Mouse (Mus musculus) embryonic facial prominence, embryonic 15.5 days (tissue): ENCODE data around the gene Crim1. TPM values are rescaled to one million over a fixed set of nuclear protein-coding genes. Genes with fewer than 3 reads are reported as not detected.

Source experiments
- ATAC-seq: fragments of 200-750 bp; cut with Nextera tagmentation; 2 replicates; pipeline ENCODE4 v1.8.0; 2017; ENCODE audit warnings: low read depth, moderate TSS enrichment; ENCODE audit not compliant: insufficient number of reproducible peaks, low FRiP score, low TSS enrichment
- H3K27ac ChIP-seq: fragments of 300-500 bp; sonication (generic); replicated peaks from 2 replicates; pipeline ENCODE4 v1.5.1; 2015; ENCODE audit warnings: mild to moderate bottlenecking, inconsistent platforms
- H3K27me3 ChIP-seq: fragments of 300-500 bp; sonication (generic); 2 replicates; pipeline ENCODE4 v1.6.1; 2015; ENCODE audit warnings: inconsistent platforms
- H3K36me3 ChIP-seq: fragments of 300-500 bp; sonication (generic); 2 replicates; pipeline ENCODE4 v1.6.1; 2015; ENCODE audit warnings: mild to moderate bottlenecking, inconsistent platforms
- H3K4me1 ChIP-seq: fragments of 300-500 bp; sonication (generic); 2 replicates; pipeline ENCODE4 v1.6.1; 2015; ENCODE audit warnings: inconsistent platforms
- H3K4me2 ChIP-seq: fragments of 300-500 bp; sonication (generic); replicated peaks from 2 replicates; pipeline ENCODE4 v1.6.1; 2015; ENCODE audit warnings: mild to moderate bottlenecking, inconsistent platforms
- H3K4me3 ChIP-seq: fragments of 300-500 bp; sonication (generic); replicated peaks from 2 replicates; pipeline ENCODE4 v1.5.1; 2015; ENCODE audit warnings: mild to moderate bottlenecking, inconsistent platforms
- H3K9ac ChIP-seq: fragments of 300-500 bp; sonication (generic); 2 replicates; pipeline ENCODE4 v1.6.1; 2015; ENCODE audit warnings: inconsistent platforms
- H3K9me3 ChIP-seq: fragments of 300-500 bp; sonication (generic); replicated peaks from 2 replicates; pipeline ENCODE4 v1.6.1; 2016; ENCODE audit warnings: inconsistent platforms
- WGBS: fragments of 180-500 bp; shearing (Covaris S2); methylation state at CpG from one replicate; pipeline ENCODE4 v1.1.7; 2015; 5-methylcytosine and 5-hydroxymethylcytosine counted together
- polyA plus RNA-seq: library from polyadenylated mRNA; unstranded; fragments of >200 nt; fragmentation: Nextera tagmentation; extraction: Ambion mirVana; gene quantifications from 2 replicates; pipeline ENCODE4 v1.2.1, GENCODE M21; 2015

The Crim1 gene
- polyA plus RNA-seq, 1 experiment from 2014 or later, result 7.2 TPM

- Histone ChIP-seq H3K4me1 (peaks cover 4% of the 10 kb centered on the region; the same call in 1 of the 2 replicates), H3K9ac (no peak overlapping the region), H3K9me3 (no peaks in the 10 kb centered on the region), H3K27me3 (no peaks in the 10 kb centered on the region), H3K36me3 (no peaks in the 10 kb centered on the region), H3K27ac (no peak overlapping the region), H3K4me3 (no peak overlapping the region), H3K4me2 (no peak overlapping the region)
- 83% methylated on average over 6 of the region's 6 CpGs for WGBS
- no peak for ATAC-seq
These were observed 33.8 kb downstream of the Crim1 start for GRCm38 (mm10) chr17:78233873-78234272.

DNA sequence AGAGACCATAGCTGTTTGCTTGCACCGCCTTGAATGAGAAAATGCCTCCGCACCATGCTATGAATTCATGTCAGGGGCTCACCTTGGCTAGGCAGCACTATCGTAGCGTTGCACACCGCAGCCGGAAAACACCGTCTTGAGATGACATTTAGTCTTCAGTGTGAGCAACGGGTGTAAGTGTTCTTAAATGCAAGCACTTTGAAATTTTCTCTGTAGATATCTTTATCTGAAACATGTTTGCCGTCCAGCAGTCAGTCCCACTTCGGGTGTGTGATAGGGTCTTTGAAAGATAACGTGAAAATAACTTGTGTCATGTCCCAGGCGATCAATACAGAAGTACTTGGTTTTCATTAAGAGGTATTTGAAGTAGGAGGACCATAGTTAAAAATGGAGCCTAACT, 36.1 kb downstream of the Crim1 start:
- Histone ChIP-seq H3K4me3 (no peak overlapping the region), H3K27ac (no peak overlapping the region), H3K27me3 (no peaks in the 10 kb centered on the region), H3K4me1 (peaks cover 4% of the 10 kb centered on the region; the same call in 1 of the 2 replicates), H3K4me2 (no peak overlapping the region), H3K36me3 (no peaks in the 10 kb centered on the region), H3K9me3 (no peaks in the 10 kb centered on the region), H3K9ac (no peak overlapping the region)
- 91% methylated on average over 12 of the region's 12 CpGs for WGBS
- ATAC-seq, result no peak

GRCm38 (mm10) chr17:78237954-78238353, 37.9 kb downstream of the Crim1 start:
- no peak overlapping the region for H3K4me2 ChIP-seq
- no peak overlapping the region for H3K27ac ChIP-seq
- ATAC-seq, result no peak

DNA sequence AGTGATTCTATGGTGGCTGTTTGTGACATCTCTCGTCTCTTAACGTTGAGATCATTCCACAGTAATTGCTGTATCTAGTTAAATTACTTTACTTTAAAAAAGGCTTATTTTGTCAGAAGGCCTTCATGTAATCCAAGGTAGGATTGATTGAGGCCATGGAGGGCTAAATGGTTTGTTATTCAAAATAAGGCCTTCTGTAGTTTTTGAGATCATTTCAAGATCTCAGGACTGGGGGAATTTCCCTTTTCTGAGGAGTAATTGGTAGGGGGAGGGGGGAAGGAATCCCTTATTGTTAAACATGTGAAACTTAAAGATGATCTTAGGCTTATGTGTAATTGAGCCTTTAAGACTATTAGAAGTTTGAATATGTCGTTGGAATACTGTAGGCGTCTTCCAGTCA, 40.1 kb downstream of the Crim1 start:
- Histone ChIP-seq H3K27ac (no peak overlapping the region), H3K9ac (no peak overlapping the region), H3K9me3 (no peaks in the 10 kb centered on the region), H3K4me1 (peaks cover 5% of the 10 kb centered on the region; the same call in 1 of the 2 replicates), H3K27me3 (no peaks in the 10 kb centered on the region), H3K36me3 (no peaks in the 10 kb centered on the region), H3K4me3 (no peak overlapping the region), H3K4me2 (no peak overlapping the region)
- 70% methylated on average over 4 of the region's 4 CpGs for WGBS
- no peak for ATAC-seq

More at GRCm38 (mm10) chr17:78237954-78238353, 37.9 kb downstream of the Crim1 start:
- WGBS, result 89% methylated on average over 13 of the region's 13 CpGs
- Histone ChIP-seq H3K4me1 (no peaks in the 10 kb centered on the region), H3K9ac (no peak overlapping the region), H3K27me3 (no peaks in the 10 kb centered on the region), H3K9me3 (no peaks in the 10 kb centered on the region), H3K4me3 (no peak overlapping the region), H3K36me3 (no peaks in the 10 kb centered on the region)

DNA sequence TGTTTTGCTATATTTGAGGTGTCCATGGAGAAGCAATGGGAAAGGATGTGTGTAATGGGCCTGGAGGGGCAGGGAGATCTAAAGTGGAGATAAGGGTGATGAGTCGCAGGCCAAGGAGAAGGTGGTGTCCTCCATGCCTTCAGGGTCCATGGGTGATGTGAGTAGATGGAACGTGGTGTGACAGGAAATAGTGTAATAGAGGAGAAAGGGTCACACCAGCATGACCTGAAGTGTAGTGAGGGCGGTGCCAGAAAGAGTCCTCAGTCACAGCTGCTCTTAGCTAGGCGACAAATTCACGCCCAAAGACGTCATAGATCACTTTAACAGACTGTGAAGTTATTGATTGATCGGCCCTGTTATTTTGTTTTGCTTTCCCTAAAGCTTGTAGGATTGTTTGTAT, 41.2 kb downstream of the Crim1 start:
- H3K4me2 ChIP-seq, result no peak overlapping the region
- WGBS, result 63% methylated on average over 7 of the region's 7 CpGs
- no peak overlapping the region for H3K4me3 ChIP-seq
- no peak for ATAC-seq
- no peaks in the 10 kb centered on the region for H3K9me3 ChIP-seq
- H3K36me3 ChIP-seq, result no peaks in the 10 kb centered on the region
- no peak overlapping the region for H3K27ac ChIP-seq
- peaks cover 11% of the 10 kb centered on the region; the same call in 1 of the 2 replicates for H3K4me1 ChIP-seq
- no peaks in the 10 kb centered on the region for H3K27me3 ChIP-seq
- no peak overlapping the region for H3K9ac ChIP-seq

DNA sequence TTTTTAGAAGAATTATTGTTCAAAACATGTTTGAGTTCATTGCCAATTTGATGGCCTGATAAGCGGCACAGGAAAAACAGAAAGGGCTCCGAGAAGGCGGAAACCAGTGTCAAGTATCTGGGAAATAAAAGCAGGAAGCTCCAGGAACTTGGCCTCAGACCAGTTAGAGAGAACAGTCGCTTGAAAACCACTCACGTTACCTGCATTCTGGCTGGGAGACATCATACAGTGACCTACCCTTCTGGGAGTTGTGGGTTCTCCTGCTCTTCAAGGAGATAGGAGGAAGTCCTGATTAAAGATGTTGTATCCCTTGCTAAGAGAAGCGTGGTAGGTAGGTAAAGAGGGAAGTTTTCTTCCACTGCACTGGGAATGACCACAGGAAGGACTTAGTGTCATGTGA, 44.7 kb downstream of the Crim1 start:
- H3K9ac ChIP-seq, result no peak overlapping the region
- no peaks in the 10 kb centered on the region for H3K36me3 ChIP-seq
- WGBS, result 62% methylated on average over 6 of the region's 6 CpGs
- no peak overlapping the region for H3K4me3 ChIP-seq
- H3K4me2 ChIP-seq, result no peak overlapping the region
- no peak for ATAC-seq
- H3K9me3 ChIP-seq, result no peaks in the 10 kb centered on the region
- no peaks in the 10 kb centered on the region for H3K27me3 ChIP-seq
- H3K4me1 ChIP-seq, result peaks cover 27% of the 10 kb centered on the region; the same call in 1 of the 2 replicates
- no peak overlapping the region for H3K27ac ChIP-seq

DNA sequence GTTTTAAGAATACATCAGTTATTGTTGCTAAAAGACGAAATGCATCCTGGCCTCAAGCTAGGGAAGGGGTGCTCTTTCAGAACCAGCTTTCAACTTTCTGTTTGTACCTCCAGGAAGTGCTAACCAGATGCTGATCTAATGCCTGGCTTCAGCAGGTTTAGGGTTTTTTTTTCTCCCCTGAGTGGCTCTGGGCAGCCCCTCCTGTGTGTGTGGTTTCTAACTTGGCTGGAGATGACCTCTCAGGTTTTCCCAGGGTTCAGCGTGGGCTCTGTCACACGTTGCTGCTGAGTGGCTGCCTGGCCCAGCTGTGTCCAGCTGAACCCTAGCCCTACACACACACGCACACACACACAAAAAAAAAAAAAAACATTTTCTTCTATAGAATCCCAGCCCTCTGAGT, 45.4 kb downstream of the Crim1 start:
- no peak for ATAC-seq
- H3K4me1 ChIP-seq, result peaks cover 33% of the 10 kb centered on the region

DNA sequence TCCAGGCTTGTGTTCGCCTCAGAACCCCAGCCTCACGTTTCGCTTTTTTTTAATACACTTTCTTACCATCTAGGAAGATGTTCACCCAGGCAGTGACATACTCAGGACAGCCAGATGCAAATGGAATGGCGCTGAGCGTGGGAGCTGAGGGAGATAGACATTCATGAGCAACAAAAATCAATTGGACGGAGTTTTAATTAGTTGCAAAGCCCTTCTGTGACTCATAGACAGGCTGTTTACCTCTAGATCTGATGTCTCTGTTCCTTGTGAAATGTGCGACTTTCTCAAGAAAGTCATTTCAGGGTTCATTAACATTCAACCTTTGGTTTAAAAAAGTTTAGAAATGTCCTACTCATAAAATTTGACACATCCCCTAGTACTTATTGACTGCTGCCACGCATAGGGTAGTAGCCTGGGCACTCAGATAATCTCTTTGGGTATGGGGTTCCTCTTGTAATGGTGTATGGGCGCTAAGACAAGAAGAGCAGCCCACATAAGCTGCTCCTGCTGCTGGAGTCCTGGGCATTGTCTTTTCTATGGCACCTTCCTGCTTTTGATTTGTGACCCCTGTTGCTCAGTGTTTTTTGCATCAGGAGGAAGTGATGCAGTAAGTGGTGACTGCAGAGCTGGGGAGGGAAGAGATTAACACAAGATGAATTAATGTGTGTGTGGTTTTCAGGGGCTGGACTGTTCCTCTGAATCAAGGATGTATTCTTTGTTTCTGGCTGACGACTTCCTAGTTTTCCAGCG, 46.8 kb downstream of the Crim1 start:
- no peaks in the 10 kb centered on the region for H3K9me3 ChIP-seq
- WGBS, result 62% methylated on average over 11 of the region's 11 CpGs

More for the DNA sequence above, 45.4 kb downstream of the Crim1 start:
- Histone ChIP-seq H3K4me2 (no peak overlapping the region), H3K4me3 (no peak overlapping the region), H3K27me3 (no peaks in the 10 kb centered on the region), H3K9me3 (no peaks in the 10 kb centered on the region), H3K27ac (no peak overlapping the region), H3K36me3 (no peaks in the 10 kb centered on the region), H3K9ac (no peak overlapping the region)
- 52% methylated on average over 4 of the region's 4 CpGs for WGBS

DNA sequence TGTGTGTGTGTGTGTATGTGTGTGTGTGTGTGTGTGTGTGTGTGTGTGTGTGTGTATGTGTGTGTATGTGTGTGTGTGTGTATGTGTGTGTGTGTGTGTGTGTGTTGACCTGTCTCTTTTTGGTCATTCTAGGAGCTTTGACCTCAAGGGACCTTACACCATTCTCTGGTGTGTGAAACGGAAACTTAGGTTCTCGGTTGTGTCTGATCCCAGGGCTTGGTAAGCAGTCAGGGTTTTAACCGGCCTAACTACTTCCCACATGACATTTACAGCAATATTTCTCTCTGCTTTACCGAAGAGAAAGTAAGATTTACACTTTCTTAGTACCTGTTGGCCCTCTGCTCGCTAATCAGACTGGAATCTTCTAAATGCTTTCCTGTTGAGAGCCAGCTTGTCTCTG, 48.1 kb downstream of the Crim1 start:
- Histone ChIP-seq H3K4me1 (peaks cover 37% of the 10 kb centered on the region), H3K4me2 (no peak overlapping the region), H3K27me3 (no peaks in the 10 kb centered on the region), H3K36me3 (no peaks in the 10 kb centered on the region), H3K9ac (no peak overlapping the region), H3K4me3 (no peak overlapping the region), H3K27ac (no peak overlapping the region), H3K9me3 (no peaks in the 10 kb centered on the region)
- ATAC-seq, result no peak
- WGBS, result 49% methylated on average over 5 of the region's 5 CpGs

More for the DNA sequence above, 46.8 kb downstream of the Crim1 start:
- Histone ChIP-seq H3K4me2 (no peak overlapping the region), H3K4me1 (peaks cover 37% of the 10 kb centered on the region), H3K9ac (no peak overlapping the region), H3K27me3 (no peaks in the 10 kb centered on the region), H3K36me3 (no peaks in the 10 kb centered on the region), H3K27ac (peak overlapping the region; percentile 2; the same call in 1 of the 2 replicates), H3K4me3 (no peak overlapping the region)
- ATAC-seq, result no peak

- H3K4me3 ChIP-seq, result no peak overlapping the region
- no peaks in the 10 kb centered on the region for H3K9me3 ChIP-seq
- H3K9ac ChIP-seq, result no peak overlapping the region
- H3K4me1 ChIP-seq, result peaks cover 37% of the 10 kb centered on the region
- no peak for ATAC-seq
- 22% methylated on average over 3 of the region's 3 CpGs for WGBS
- no peaks in the 10 kb centered on the region for H3K36me3 ChIP-seq
- no peaks in the 10 kb centered on the region for H3K27me3 ChIP-seq
- no peak overlapping the region for H3K27ac ChIP-seq
- H3K4me2 ChIP-seq, result no peak overlapping the region
These were observed 48.9 kb downstream of the Crim1 start for GRCm38 (mm10) chr17:78248943-78249342.

DNA sequence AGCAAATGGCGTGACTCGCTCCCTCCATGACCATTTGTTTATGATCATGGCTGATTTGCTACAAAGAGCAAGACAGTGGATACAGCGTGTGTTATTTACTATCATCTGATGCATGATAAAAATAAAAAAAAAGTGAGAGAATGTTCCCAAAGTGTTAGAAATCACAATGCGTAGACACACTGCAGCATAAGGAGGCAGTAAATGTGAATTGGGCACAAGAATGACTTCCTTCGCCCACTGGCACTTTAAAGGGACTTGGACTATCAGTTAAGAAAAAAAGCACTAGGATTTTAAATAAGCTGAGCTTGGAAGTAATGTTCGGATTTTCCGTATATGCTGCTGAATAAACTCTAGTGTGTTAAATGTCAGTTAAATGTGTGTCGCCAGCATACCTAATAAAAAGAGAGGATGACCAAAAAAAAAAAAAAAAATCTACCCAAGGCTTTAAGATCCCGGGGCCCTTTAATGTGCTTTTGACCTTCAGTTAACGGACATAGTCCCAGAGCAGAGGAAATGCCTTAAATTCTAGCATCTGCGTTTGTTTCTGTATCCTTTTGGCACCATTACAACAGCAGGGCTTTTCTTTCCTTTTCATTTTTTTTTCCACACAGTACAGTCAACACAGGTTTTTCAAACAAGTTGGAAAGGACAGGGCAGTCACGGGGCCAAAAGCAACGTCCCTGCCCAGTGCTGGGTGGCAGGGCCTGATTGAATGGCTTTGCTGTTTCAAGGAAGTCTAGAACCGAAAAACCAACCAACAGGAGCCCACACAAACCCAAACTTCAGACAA, 50.3 kb downstream of the Crim1 start:
- Histone ChIP-seq H3K4me1 (peaks cover 34% of the 10 kb centered on the region), H3K4me2 (no peak overlapping the region), H3K27ac (0 out of 2 replicates have a peak overlapping the region, but pooled peaks have one; percentile 48), H3K9ac (no peak overlapping the region), H3K27me3 (no peaks in the 10 kb centered on the region), H3K9me3 (no peaks in the 10 kb centered on the region), H3K36me3 (no peaks in the 10 kb centered on the region), H3K4me3 (no peak overlapping the region)
- ATAC-seq, result no peak
- 51% methylated on average over 14 of the region's 14 CpGs for WGBS
